Comparison of ENCODE assay signal across 15 mouse cellular contexts in genomic region chr11:83067982-83068694, GRCm38 (mm10). TPM values are rescaled to one million over a fixed set of nuclear protein-coding genes. Genes with fewer than 3 reads are reported as not detected.
DNase-seq lines count a peak whose midpoint lies in the region; ATAC-seq and TF ChIP-seq lines count a peak whose summit lies in the region.
"Had no signal": no experiment of that assay in that cellular context is flagged by ENCODE, and none has a peak within 500 bp of the region (broad histone marks: within the 10 kb centered on the region; RNA-seq: fewer than 3 reads in every experiment).

No protein-coding gene starts in this region.

- TF ChIP-seq RAD21 in MEL (IDR thresholded peaks at IDR 0.05; ENCODE audit: low read depth, low read length), result peak; percentile 67

- peak; percentile 51 for DNase-seq in CD4-positive, CD25-positive, alpha-beta regulatory T cell, adult 2 months (ENCODE audit: low read depth, low spot score)
- DNase-seq in lung, embryonic 14.5 days, result no peak
- no peak for DNase-seq in lung, postnatal 10 days
- DNase-seq in MEL (ENCODE audit: low read depth, low spot score), result peak; percentile 68
- DNase-seq in ovary, postnatal 14 days (ENCODE audit: low spot score), result no peak
- DNase-seq in gastrocnemius, postnatal 10 days, result no peak
- DNase-seq: adrenal gland, adult 8-10 months; cerebellum, adult 2 months; gastrocnemius, postnatal 25 days; heart, postnatal 4 days had no signal

- no peak for ATAC-seq in CD4-positive, CD25-positive, alpha-beta regulatory T cell, adult 4 months
- no peak for ATAC-seq in lung, embryonic 14.5 days (ENCODE audit: insufficient read depth)

- no peak overlapping the region for H3K9ac ChIP-seq in lung, embryonic 14.5 days
- no peak overlapping the region for H3K9ac ChIP-seq in MEL (ENCODE audit: control insufficient read depth, low read depth, low read length, poor library complexity, severe bottlenecking)
- H3K9ac ChIP-seq: embryonic facial prominence, embryonic 15.5 days had no signal

- no peaks in the 10 kb centered on the region for H3K36me3 ChIP-seq in lung, embryonic 14.5 days (ENCODE audit: insufficient read depth)
- H3K36me3 ChIP-seq in MEL (ENCODE audit: control insufficient read depth in 1 of 2, insufficient read depth in 2 of 2, low read length in 2 of 2), result peaks cover 0 to 9% of the 10 kb centered on the region in 2 experiments; a peak in 2 of 4 replicates
- H3K36me3 ChIP-seq in macrophage (ENCODE audit: inconsistent target), result peaks cover 30% of the 10 kb centered on the region
- H3K36me3 ChIP-seq: embryonic facial prominence, embryonic 15.5 days; limb, embryonic 10.5 days had no signal

- H3K79me2 ChIP-seq in MEL (ENCODE audit: control insufficient read depth, insufficient read depth, low read length, poor library complexity) (peaks cover 3% of the 10 kb centered on the region), macrophage (ENCODE audit: inconsistent target) (peaks cover 62% of the 10 kb centered on the region)

- H3K4me1 ChIP-seq in lung, embryonic 14.5 days (ENCODE audit: insufficient read depth), result no peaks in the 10 kb centered on the region
- H3K4me1 ChIP-seq in MEL (ENCODE audit: control insufficient read depth in 1 of 2, insufficient read depth in 2 of 2, low read length in 2 of 2), result peaks cover 6 to 14% of the 10 kb centered on the region in 2 experiments
- H3K4me1 ChIP-seq: embryonic facial prominence, embryonic 15.5 days; limb, embryonic 10.5 days had no signal

- TF ChIP-seq POLR2A in MEL (IDR thresholded peaks at IDR 0.05; ENCODE audit: control insufficient read depth in 1 of 2, insufficient read depth in 1 of 2, low read depth in 1 of 2, low read length in 2 of 2, poor library complexity in 1 of 2), result no peak

- no peak overlapping the region for H3K27ac ChIP-seq in lung, embryonic 14.5 days (ENCODE audit: low read depth)
- H3K27ac ChIP-seq in MEL (ENCODE audit: control insufficient read depth, low read depth, low read length), result no peak overlapping the region
- H3K27ac ChIP-seq in macrophage, result peak overlapping the region; percentile 99
- H3K27ac ChIP-seq: embryonic facial prominence, embryonic 15.5 days; limb, embryonic 10.5 days had no signal

- TF ChIP-seq EP300 in MEL (IDR thresholded peaks at IDR 0.05; ENCODE audit: low read depth in 1 of 2, low read length in 2 of 2), result no peak

- no peak overlapping the region for H3K4me2 ChIP-seq in lung, embryonic 14.5 days
- H3K4me2 ChIP-seq: embryonic facial prominence, embryonic 15.5 days had no signal

- H3K4me3 ChIP-seq in lung, embryonic 14.5 days (ENCODE audit: low read depth, low read length), result no peak overlapping the region
- H3K4me3 ChIP-seq in MEL (ENCODE audit: control insufficient read depth in 1 of 2, insufficient read depth in 1 of 2, low read depth in 2 of 2, low read length in 2 of 2) (no peak overlapping the region), macrophage (ENCODE audit: inconsistent target) (peak overlapping the region; percentile 95)
- H3K4me3 ChIP-seq: embryonic facial prominence, embryonic 15.5 days; limb, embryonic 10.5 days had no signal

- 76% methylated on average over 4 of the region's 4 CpGs for WGBS in lung, embryonic 14.5 days
- 90% methylated on average over 4 of the region's 4 CpGs for WGBS in macrophage (ENCODE audit: missing documents)

- no peaks in the 10 kb centered on the region for H3K9me3 ChIP-seq in lung, embryonic 14.5 days (ENCODE audit: low read depth, low read length)
- no peaks in the 10 kb centered on the region for H3K9me3 ChIP-seq in MEL (replicated peaks; ENCODE audit: insufficient read depth, low read length)
- H3K9me3 ChIP-seq: embryonic facial prominence, embryonic 15.5 days; limb, embryonic 10.5 days had no signal

- TF ChIP-seq CTCF in lung, embryonic 14.5 days (IDR thresholded peaks at IDR 0.05; ENCODE audit: low read depth), result 0 out of 2 replicates have a peak, but pooled peaks have one; percentile 13
- TF ChIP-seq CTCF in MEL (IDR thresholded peaks at IDR 0.05 in 2 of 3, conservative IDR thresholded peaks at IDR 0.05 in 1 of 3; ENCODE audit: control insufficient read depth in 1 of 3, insufficient read depth in 1 of 3, low read depth in 2 of 3, low read length in 3 of 3, poor library complexity in 1 of 3, severe bottlenecking in 1 of 3), result peak; percentile 64 to 75 (median 70)

- no peaks in the 10 kb centered on the region for H3K27me3 ChIP-seq in lung, embryonic 14.5 days (ENCODE audit: insufficient read depth, low read length)
- no peaks in the 10 kb centered on the region for H3K27me3 ChIP-seq in MEL (ENCODE audit: control insufficient read depth in 1 of 2, insufficient read depth in 2 of 2, low read length in 2 of 2)
- H3K27me3 ChIP-seq: embryonic facial prominence, embryonic 15.5 days had no signal

TF ChIP-seq in MEL, 35 proteins besides CTCF, POLR2A, EP300 and RAD21:
- TF ChIP-seq SMC3 (IDR thresholded peaks at IDR 0.05; ENCODE audit: low read depth, low read length) (peak; percentile 66), MAX (IDR thresholded peaks at IDR 0.05; ENCODE audit: low read length) (no peak), POLR2AphosphoS2 (IDR thresholded peaks at IDR 0.05; ENCODE audit: low read length) (no peak), ZC3H11A (IDR thresholded peaks at IDR 0.05; ENCODE audit: low read depth, low read length) (peak; percentile 53)
TF ChIP-seq in MEL: peak in this region for 2.

RNA-seq across cellular contexts. Expression of gene Slfn2, which starts 3.2 kb away (rescaled TPM):
- polyA plus RNA-seq in CD4-positive, CD25-positive, alpha-beta regulatory T cell, adult 4 months (2017; shearing (Covaris generic)), result 100 to 1,000 TPM; 806 to 834 TPM
- polyA plus RNA-seq in lung, embryonic 14.5 days (2014; fragmentation: Nextera tagmentation; extraction: Ambion mirVana), result 4.7 and 5.8 TPM in 2 replicates
- 0.10 and 0.46 TPM in 2 replicates for total RNA-seq in MEL (2012; rRNA removed)
- polyA plus RNA-seq in MEL (2012; ENCODE audit: insufficient read depth in 1 of 2, insufficient read length in 2 of 2, low read depth in 1 of 2, low replicate concordance in 2 of 2, missing spikeins in 1 of 2), result under 1 TPM in 1 of 2 experiments, not detected in 1; 0.07 TPM
- total RNA-seq in macrophage (2018; cell fraction: chromatin; rRNA removed), result 100 to 1,000 TPM; 204 to 973 (median 602) TPM
- 1,000 to 10,000 TPM in 20 of 26 experiments, 100 to 1,000 TPM in 6; 511 to 2,505 (median 1,185) TPM for total RNA-seq in macrophage (2018; cell fraction: cytosol; rRNA removed)
- 1,000 to 10,000 TPM in 19 of 26 experiments, 100 to 1,000 TPM in 7; 398 to 1,812 (median 1,263) TPM for total RNA-seq in macrophage (2018; cell fraction: nucleus; rRNA removed)
- 335 to 670 TPM (median 455 TPM) in 3 replicates for polyA plus RNA-seq in macrophage (2018)
- 1 to 10 TPM; 1.3 to 2.3 TPM for total RNA-seq in gastrocnemius, postnatal 10 days (2021)

RNA-seq across cellular contexts. Expression of gene Slfn8, which starts 47.5 kb away (rescaled TPM):
- 100 to 1,000 TPM; 109 to 141 TPM for polyA plus RNA-seq in CD4-positive, CD25-positive, alpha-beta regulatory T cell, adult 4 months (2017; shearing (Covaris generic))
- 0.55 and 0.75 TPM in 2 replicates for polyA plus RNA-seq in lung, embryonic 14.5 days (2014; fragmentation: Nextera tagmentation; extraction: Ambion mirVana)
- total RNA-seq in MEL (2012; rRNA removed), result 9.8 and 11.9 TPM in 2 replicates
- polyA plus RNA-seq in MEL (2012; ENCODE audit: insufficient read depth in 1 of 2, insufficient read length in 2 of 2, low read depth in 1 of 2, low replicate concordance in 2 of 2, missing spikeins in 1 of 2) (10 to 100 TPM; 11.6 to 47.2 TPM), macrophage (2018) (43.7 to 104 TPM (median 83.5 TPM) in 3 replicates)
- total RNA-seq in macrophage (2018; cell fraction: chromatin; rRNA removed), result 1,000 to 10,000 TPM in 3 of 26 experiments, 100 to 1,000 TPM in 23; 149 to 1,206 (median 560) TPM
- 100 to 1,000 TPM in 15 of 26 experiments, 10 to 100 TPM in 11; 69.3 to 339 (median 209) TPM for total RNA-seq in macrophage (2018; cell fraction: cytosol; rRNA removed)
- 100 to 1,000 TPM in 25 of 26 experiments, 10 to 100 TPM in 1; 97.1 to 956 (median 621) TPM for total RNA-seq in macrophage (2018; cell fraction: nucleus; rRNA removed)
- total RNA-seq in gastrocnemius, postnatal 10 days (2021), result under 1 TPM; 0.12 to 0.52 TPM

RNA-seq across cellular contexts. Expression of gene Slfn1, which starts 48.5 kb away (rescaled TPM):
- polyA plus RNA-seq in CD4-positive, CD25-positive, alpha-beta regulatory T cell, adult 4 months (2017; shearing (Covaris generic)), result 100 to 1,000 TPM; 247 to 270 TPM
- 0.32 and 0.34 TPM in 2 replicates for polyA plus RNA-seq in lung, embryonic 14.5 days (2014; fragmentation: Nextera tagmentation; extraction: Ambion mirVana)
- not detected in 2 replicates for total RNA-seq in MEL (2012; rRNA removed)
- polyA plus RNA-seq in MEL (2012; ENCODE audit: insufficient read depth in 1 of 2, insufficient read length in 2 of 2, low read depth in 1 of 2, low replicate concordance in 2 of 2, missing spikeins in 1 of 2) (not detected), macrophage (2018) (3.5 to 9.8 TPM (median 4.5 TPM) in 3 replicates)
- total RNA-seq in macrophage (2018; cell fraction: chromatin; rRNA removed), result 10 to 100 TPM in 14 of 26 experiments, 1 to 10 TPM in 6, under 1 TPM in 4, not detected in 2; 0.49 to 87.4 (median 43.8) TPM
- total RNA-seq in macrophage (2018; cell fraction: cytosol; rRNA removed), result 100 to 1,000 TPM in 1 of 26 experiments, 10 to 100 TPM in 13, 1 to 10 TPM in 12; 2.9 to 110 (median 34.3) TPM
- 100 to 1,000 TPM in 11 of 26 experiments, 10 to 100 TPM in 5, 1 to 10 TPM in 9, under 1 TPM in 1; 0.96 to 224 (median 70.9) TPM for total RNA-seq in macrophage (2018; cell fraction: nucleus; rRNA removed)
- under 1 TPM in 1 of 2 experiments, not detected in 1; 0.18 TPM for total RNA-seq in gastrocnemius, postnatal 10 days (2021)
- total RNA-seq: gastrocnemius, postnatal 25 days had no signal
- polyA plus RNA-seq: limb, embryonic 10.5 days; neural tube, embryonic 11.5 days had no signal

Comparison
In these comparisons a context has a peak if more than half of its experiments do, and no peak if none do; other contexts are left out.
1. DNase-seq: peak in CD4-positive, CD25-positive, alpha-beta regulatory T cell, adult 2 months (single experiment) and MEL (single experiment); none in lung, embryonic 14.5 days (single experiment), lung, postnatal 10 days (single experiment), ovary, postnatal 14 days (single experiment) and gastrocnemius, postnatal 10 days (single experiment).
2. RNA of gene Slfn2, which starts 3.2 kb away (polyA plus RNA-seq): 806 to 834 TPM in CD4-positive, CD25-positive, alpha-beta regulatory T cell, adult 4 months and 335 to 670 TPM in macrophage; 4.7 to 5.8 TPM in lung, embryonic 14.5 days and 0.07 TPM in MEL; every median in the first group is over 10 times any median in the second.
3. RNA of gene Slfn1, which starts 48.5 kb away (polyA plus RNA-seq): 247 to 270 TPM in CD4-positive, CD25-positive, alpha-beta regulatory T cell, adult 4 months; 3.5 to 9.8 TPM in macrophage, 0.32 to 0.34 TPM in lung, embryonic 14.5 days and not detected in MEL; every median in the first group is over 10 times any median in the second.